Mouse (Mus musculus) adrenal gland (tissue): ENCODE measurements around the gene Zfr2.

Experiments used
- intact Hi-C: fragments of 180-260 bp; cut with DNase I; formaldehyde crosslinking; loops from one replicate; pipeline ENCODE4 v1.15.1; 2025
- long read RNA-seq, 2 experiments: library from polyadenylated mRNA; unstranded; transcript quantifications; one replicate each; pipeline ENCODE4 v2.0.0; 2020; ENCODE audit warnings: borderline replicate concordance in 1 of 2; ENCODE audit not compliant: insufficient replicate concordance in 1 of 2

The Zfr2 gene
- long read RNA-seq, experiment 1, partial matches to known transcripts: 8 of 16 reads
- long read RNA-seq, experiment 1, other reads (novel, unspliced or antisense): 6 of 16 reads
- long read RNA-seq, experiment 2, partial matches to known transcripts: 8 of 13 reads
- long read RNA-seq, experiment 2, other reads (novel, unspliced or antisense): 4 of 13 reads

GRCm38 (mm10) chr10:81232580-81233225, at the start of gene Zfr2:
Zfr2 (plus strand) TSS chr10:81233155.
- intact Hi-C loops: loop anchor here (5.0 kb wide), 1 partner anchor 35 kb away; no protein-coding TSS in a partner anchor

DNA sequence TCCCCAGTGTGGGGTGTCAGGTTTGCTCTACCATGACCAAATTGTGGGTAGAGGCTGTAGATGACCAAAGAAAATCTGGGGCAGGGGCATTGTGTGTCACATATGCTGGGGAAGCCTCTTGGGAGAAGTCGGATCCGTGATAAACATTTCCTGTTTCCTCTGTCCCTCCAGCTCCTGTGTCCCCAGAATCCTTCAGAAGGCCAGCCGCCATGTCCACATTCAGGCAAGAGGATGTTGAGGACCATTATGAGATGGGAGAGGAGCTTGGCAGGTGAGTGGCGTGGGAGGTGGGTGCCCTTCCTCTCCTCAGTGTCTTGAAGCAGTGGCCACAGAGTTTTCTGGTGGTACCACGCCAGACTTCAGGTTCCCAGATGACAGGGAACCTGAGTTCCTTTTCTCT, 49.1 kb upstream of the Zfr2 start, which contains the start of gene 4930442H23Rik:
4930442H23Rik (minus strand) TSS at position 45 of the 400 bp plus-strand sequence.
- intact Hi-C loops: no loop called here

DNA sequence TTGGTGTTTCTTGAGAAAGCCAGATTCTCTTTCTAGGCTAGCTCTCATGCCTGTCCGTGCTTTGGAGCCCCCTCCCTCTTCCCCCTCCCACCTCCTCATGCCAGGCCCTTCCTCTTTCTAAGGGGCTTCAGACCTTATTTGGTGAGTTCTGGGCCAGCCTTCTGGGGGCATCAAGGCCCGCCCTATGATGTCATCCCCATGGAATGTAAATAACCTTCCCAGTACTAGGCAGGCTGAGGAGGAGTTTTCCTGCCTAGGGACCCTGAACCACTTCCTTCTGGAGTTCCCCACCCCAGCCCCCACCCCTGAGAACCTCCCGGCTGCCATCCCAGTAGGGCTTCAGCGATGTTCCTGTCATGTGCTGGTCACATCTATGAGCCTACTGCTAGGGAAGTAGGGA, 48.2 kb upstream of the Zfr2 start:
- intact Hi-C loops: no loop called here

- intact Hi-C loops: no loop called here
Observed at GRCm38 (mm10) chr10:81187161-81187560, 45.8 kb upstream of the Zfr2 start.

- intact Hi-C loops: no loop called here
Observed at GRCm38 (mm10) chr10:81189821-81190220, 43.1 kb upstream of the Zfr2 start.

DNA sequence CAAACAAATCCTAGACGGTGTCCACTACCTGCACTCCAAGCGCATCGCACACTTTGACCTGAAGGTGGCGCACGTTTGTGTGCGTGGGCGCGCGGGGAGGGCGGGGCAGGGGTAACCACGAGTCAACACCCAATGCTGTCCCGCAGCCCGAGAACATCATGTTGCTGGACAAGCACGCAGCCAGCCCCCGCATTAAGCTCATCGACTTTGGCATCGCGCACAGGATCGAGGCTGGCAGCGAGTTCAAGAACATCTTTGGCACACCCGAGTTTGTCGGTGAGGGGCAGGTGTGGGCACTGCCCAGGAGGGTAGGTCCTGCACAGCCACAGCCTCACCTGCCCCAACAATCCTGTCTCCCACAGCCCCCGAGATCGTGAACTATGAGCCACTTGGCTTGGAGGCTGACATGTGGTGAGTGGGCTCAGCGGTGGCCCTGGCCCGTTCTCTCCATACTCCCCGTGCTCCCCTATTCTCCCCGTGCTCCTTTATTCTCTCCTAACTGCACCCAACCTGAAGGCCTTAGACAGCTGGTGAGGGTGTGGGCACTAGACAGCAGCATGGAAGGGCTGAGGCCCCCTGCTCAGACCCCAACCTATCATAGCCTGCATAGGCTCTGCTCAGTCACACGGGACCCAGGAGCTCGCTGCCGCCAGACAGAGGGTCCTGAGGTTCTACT, 42.6 kb upstream of the Zfr2 start:
- intact Hi-C loops: no loop called here

- intact Hi-C loops: no loop called here
Observed at GRCm38 (mm10) chr10:81190912-81191321, 42.0 kb upstream of the Zfr2 start.

DNA sequence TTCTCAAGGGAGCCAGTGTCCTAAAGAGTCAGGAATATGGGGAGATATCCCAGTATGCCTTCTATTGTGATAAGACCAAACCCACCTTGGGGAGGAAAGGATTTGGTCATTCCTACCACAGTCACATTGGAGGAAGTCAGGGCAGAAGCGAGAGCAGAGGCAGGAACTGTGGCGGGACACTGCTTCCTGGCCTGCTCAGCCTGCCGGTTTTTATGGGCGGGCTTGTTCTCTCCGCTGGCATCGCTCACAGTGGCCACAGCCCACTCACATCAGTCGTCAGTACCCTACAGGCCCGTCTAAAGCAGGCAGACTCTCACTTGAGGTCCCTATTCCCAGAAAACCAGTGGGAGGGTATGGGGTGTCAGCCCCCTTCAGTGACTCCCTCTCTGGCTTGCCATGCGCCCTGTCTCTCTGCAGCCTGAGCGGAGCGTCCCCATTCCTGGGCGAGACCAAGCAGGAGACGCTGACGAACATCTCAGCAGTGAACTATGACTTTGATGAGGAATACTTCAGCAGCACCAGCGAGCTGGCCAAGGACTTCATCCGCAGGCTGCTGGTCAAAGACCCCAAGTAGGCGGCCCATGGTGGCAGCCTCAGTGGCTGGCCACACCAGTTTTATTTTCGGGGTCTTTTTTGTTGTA, 41.5 kb upstream of the Zfr2 start:
- intact Hi-C loops: no loop called here

DNA sequence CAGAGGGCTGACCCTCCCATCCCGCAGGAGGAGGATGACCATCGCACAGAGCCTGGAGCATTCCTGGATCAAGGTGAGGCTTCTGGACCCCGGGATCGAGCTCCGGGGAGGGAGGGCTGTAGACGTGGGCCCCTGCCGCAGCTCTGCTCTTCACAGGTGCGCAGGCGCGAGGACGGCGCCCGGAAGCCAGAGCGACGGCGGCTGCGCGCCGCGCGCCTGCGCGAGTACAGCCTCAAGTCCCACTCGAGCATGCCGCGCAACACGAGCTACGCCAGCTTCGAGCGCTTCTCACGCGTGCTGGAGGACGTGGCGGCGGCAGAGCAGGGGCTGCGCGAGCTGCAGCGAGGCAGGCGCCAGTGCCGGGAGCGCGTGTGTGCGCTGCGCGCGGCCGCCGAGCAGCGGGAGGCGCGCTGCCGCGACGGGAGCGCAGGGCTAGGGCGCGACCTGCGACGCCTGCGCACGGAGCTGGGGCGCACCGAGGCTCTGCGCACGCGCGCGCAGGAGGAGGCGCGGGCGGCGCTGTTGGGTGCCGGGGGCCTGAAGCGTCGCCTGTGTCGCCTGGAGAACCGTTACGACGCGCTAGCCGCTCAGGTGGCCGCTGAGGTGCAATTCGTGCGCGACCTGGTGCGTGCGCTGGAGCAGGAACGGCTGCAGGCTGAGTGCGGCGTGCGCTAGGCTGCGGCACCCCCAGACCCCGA, 40.5 kb upstream of the Zfr2 start:
- intact Hi-C loops: no loop called here

- intact Hi-C loops: no loop called here
Observed at GRCm38 (mm10) chr10:81192968-81193501, 39.9 kb upstream of the Zfr2 start.

GRCm38 (mm10) chr10:81193991-81194774, 38.8 kb upstream of the Zfr2 start:
- intact Hi-C loops: loop anchor here (2.0 kb wide), 1 partner anchor 25 kb away; no protein-coding TSS in a partner anchor

DNA sequence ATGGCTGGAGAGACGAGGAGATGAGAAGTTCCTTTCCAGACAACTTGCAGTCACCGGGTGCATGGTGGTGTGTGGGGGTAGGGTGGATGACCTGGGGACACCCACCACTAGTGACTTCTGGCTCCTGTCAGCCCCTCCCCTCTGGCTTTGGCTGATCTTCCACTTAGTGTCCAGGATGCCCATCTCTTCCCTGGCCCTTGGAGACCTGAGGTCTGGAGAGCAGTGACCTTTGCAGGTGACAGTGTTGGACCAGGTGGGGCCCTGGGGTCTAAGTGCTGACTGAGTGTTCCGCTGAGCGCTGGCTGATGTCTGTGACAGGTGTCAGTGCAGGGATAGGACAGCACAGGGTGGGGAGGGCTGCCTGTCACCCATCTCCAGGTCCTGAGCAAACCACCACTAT, 37.7 kb upstream of the Zfr2 start:
- intact Hi-C loops: loop anchor here (2.0 to 5.0 kb wide), 2 partner anchors 24 to 37 kb away; partner anchors contain the start of genes Atcay and Zfr2

DNA sequence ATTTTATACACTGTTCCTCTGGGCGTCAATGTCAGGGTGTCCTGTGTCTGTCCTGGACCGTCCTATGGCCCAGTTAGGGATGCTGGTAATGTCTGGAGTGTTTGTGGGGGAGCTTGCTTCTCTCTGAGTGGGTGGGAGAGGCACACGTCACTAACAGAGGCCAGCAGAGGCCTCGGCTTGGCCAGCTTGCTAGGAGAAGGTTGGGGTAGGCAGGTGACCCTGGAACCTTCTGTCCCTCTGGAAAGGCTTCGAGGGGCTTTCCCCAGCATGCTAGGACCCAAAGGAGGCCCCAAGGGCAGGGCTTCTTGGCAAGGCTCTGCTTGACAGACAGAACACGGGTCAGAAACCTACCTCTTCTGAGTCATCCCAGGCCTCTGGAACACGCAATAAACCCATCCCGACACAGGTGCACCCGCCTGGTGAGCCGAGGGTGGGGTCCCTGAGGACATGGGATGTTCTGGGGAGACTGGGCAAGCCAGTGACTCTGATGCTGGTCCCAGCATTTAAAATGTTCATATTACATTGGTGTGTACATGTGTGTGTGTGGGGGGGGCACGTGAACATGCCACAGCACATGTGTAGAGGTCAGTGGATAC, 36.4 kb upstream of the Zfr2 start:
- intact Hi-C loops: loop anchor here (5.0 kb wide), 1 partner anchor 36 kb away; the partner anchor contains the start of genes Atcay and Zfr2

GRCm38 (mm10) chr10:81197305-81197704, 35.6 kb upstream of the Zfr2 start:
- intact Hi-C loops: loop anchor here (5.0 kb wide), 1 partner anchor 35 kb away; the partner anchor contains the start of genes Atcay and Zfr2

DNA sequence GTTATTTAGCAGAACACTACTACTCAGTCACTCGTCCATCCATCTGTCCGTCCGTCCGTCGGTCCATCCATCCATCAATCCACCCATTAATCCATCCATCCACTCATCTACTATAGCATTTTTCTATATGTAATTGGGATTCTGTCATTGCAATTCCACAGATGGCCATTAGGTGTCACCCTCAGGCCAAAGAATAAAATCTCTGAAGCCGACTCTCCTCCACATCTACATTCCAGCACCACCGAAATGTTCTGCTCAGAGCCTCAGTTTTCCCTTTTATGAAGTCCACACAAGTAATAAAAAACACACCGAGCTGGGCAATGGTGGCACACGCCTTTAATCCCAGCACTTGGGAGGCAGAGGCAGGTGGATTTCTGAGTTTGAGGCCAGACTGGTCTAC, 34.7 kb upstream of the Zfr2 start:
- intact Hi-C loops: loop anchor here (5.0 kb wide), 1 partner anchor 34 kb away; the partner anchor contains the start of genes Atcay and Zfr2

GRCm38 (mm10) chr10:81198990-81199389, 34.0 kb upstream of the Zfr2 start:
- intact Hi-C loops: loop anchor here (5.0 kb wide), 1 partner anchor 33 kb away; the partner anchor contains the start of genes Atcay and Zfr2

GRCm38 (mm10) chr10:81200141-81200540, 32.8 kb upstream of the Zfr2 start:
- intact Hi-C loops: no loop called here

GRCm38 (mm10) chr10:81200605-81201287, 32.2 kb upstream of the Zfr2 start:
- intact Hi-C loops: no loop called here
